Mouse (Mus musculus) midbrain, embryonic 13.5 days (tissue): ENCODE results near the gene Il17f. TPM values are rescaled to one million over a fixed set of nuclear protein-coding genes. Genes with fewer than 3 reads are reported as not detected.

Source experiments
- ATAC-seq: fragments of 200-750 bp; cut with Nextera tagmentation; 2 replicates; pipeline ENCODE4 v1.8.0; 2017; ENCODE audit warnings: mild to moderate bottlenecking, moderate TSS enrichment, moderate library complexity
- H3K27ac ChIP-seq: fragments of 300-500 bp; sonication (generic); 2 replicates; pipeline ENCODE4 v1.5.1; 2015; ENCODE audit warnings: inconsistent platforms, mild to moderate bottlenecking, moderate library complexity
- H3K27me3 ChIP-seq: fragments of 300-500 bp; sonication (generic); 2 replicates; pipeline ENCODE4 v1.6.1; 2015; ENCODE audit warnings: mild to moderate bottlenecking, inconsistent platforms
- H3K36me3 ChIP-seq: fragments of 300-500 bp; sonication (generic); 2 replicates; pipeline ENCODE4 v1.6.1; 2015; ENCODE audit warnings: mild to moderate bottlenecking, inconsistent platforms
- H3K4me1 ChIP-seq: fragments of 300-500 bp; sonication (generic); replicated peaks from 2 replicates; pipeline ENCODE4 v1.6.1; 2015; ENCODE audit warnings: inconsistent platforms
- H3K4me2 ChIP-seq: fragments of 300-500 bp; sonication (generic); replicated peaks from 2 replicates; pipeline ENCODE4 v1.6.1; 2015; ENCODE audit warnings: moderate library complexity, mild to moderate bottlenecking, inconsistent platforms
- H3K4me3 ChIP-seq: fragments of 300-500 bp; sonication (generic); replicated peaks from 2 replicates; pipeline ENCODE4 v1.5.1; 2015; ENCODE audit warnings: mild to moderate bottlenecking, inconsistent platforms
- H3K9ac ChIP-seq: fragments of 300-500 bp; sonication (generic); replicated peaks from 2 replicates; pipeline ENCODE4 v1.6.1; 2015; ENCODE audit warnings: mild to moderate bottlenecking, inconsistent platforms
- H3K9me3 ChIP-seq: fragments of 300-500 bp; sonication (generic); 2 replicates; pipeline ENCODE4 v1.6.1; 2016; ENCODE audit warnings: mild to moderate bottlenecking, inconsistent platforms
- WGBS: fragments of 180-500 bp; shearing (Covaris S2); methylation state at CpG from one replicate; pipeline ENCODE4 v1.1.7; 2015; 5-methylcytosine and 5-hydroxymethylcytosine counted together
- polyA plus RNA-seq: library from polyadenylated mRNA; unstranded; fragments of >200 nt; fragmentation: Nextera tagmentation; extraction: Ambion mirVana; gene quantifications from 2 replicates; pipeline ENCODE4 v1.2.1, GENCODE M21; 2015

Il17f gene
- polyA plus RNA-seq, 1 experiment from 2014 or later: 0.30 TPM

GRCm38 (mm10) chr1:20817596-20817995 lies 27.2 kb upstream of the Il17f start:
- ATAC-seq: no peak
- Histone ChIP-seq H3K4me3 (no peak overlapping the region), H3K4me2 (no peak overlapping the region), H3K27me3 (no peaks in the 10 kb centered on the region), H3K9ac (no peak overlapping the region), H3K4me1 (peaks cover 17% of the 10 kb centered on the region), H3K9me3 (no peaks in the 10 kb centered on the region), H3K27ac (no peak overlapping the region), H3K36me3 (peaks cover 32% of the 10 kb centered on the region)
- WGBS: 47% methylated on average over 12 of the region's 12 CpGs

- Histone ChIP-seq H3K4me1 (peaks cover 17% of the 10 kb centered on the region), H3K36me3 (peaks cover 36% of the 10 kb centered on the region), H3K9ac (no peak overlapping the region), H3K4me3 (no peak overlapping the region), H3K4me2 (no peak overlapping the region), H3K27me3 (no peaks in the 10 kb centered on the region), H3K27ac (no peak overlapping the region), H3K9me3 (no peaks in the 10 kb centered on the region)
- WGBS: 86% methylated on average over 9 of the region's 9 CpGs
- ATAC-seq: no peak
These were observed 26.8 kb upstream of the Il17f start for GRCm38 (mm10) chr1:20817172-20817571.

- Histone ChIP-seq H3K36me3 (peaks cover 58% of the 10 kb centered on the region), H3K27ac (no peak overlapping the region), H3K4me1 (peaks cover 12% of the 10 kb centered on the region), H3K4me3 (no peak overlapping the region), H3K9ac (no peak overlapping the region), H3K4me2 (no peak overlapping the region), H3K27me3 (no peaks in the 10 kb centered on the region), H3K9me3 (no peaks in the 10 kb centered on the region)
- no peak for ATAC-seq
- 93% methylated on average over 8 of the region's 8 CpGs for whole genome bisulfite sequencing
These were observed 24.1 kb upstream of the Il17f start for GRCm38 (mm10) chr1:20814521-20814920.

- 93% methylated on average over 10 of the region's 10 CpGs for WGBS
- no peak for ATAC-seq
- Histone ChIP-seq H3K27ac (no peak overlapping the region), H3K4me3 (no peak overlapping the region), H3K36me3 (peaks cover 52% of the 10 kb centered on the region), H3K9me3 (no peaks in the 10 kb centered on the region), H3K4me1 (no peaks in the 10 kb centered on the region), H3K27me3 (no peaks in the 10 kb centered on the region), H3K9ac (no peak overlapping the region), H3K4me2 (no peak overlapping the region)
These were observed 14.1 kb upstream of the Il17f start for GRCm38 (mm10) chr1:20804526-20804925.

GRCm38 (mm10) chr1:20801682-20802390 lies 11.4 kb upstream of the Il17f start:
- Histone ChIP-seq H3K9me3 (no peaks in the 10 kb centered on the region), H3K4me2 (no peak overlapping the region), H3K4me1 (no peaks in the 10 kb centered on the region), H3K4me3 (no peak overlapping the region), H3K27ac (peak overlapping the region; percentile 52; the same call in 1 of the 2 replicates), H3K36me3 (peaks cover 26% of the 10 kb centered on the region), H3K27me3 (no peaks in the 10 kb centered on the region), H3K9ac (0 out of 2 replicates have a peak overlapping the region, but pooled peaks have one; percentile 8)
- ATAC-seq: peak; percentile 65
- WGBS: 72% methylated on average over 8 of the region's 8 CpGs

- Histone ChIP-seq H3K36me3 (peaks cover 21% of the 10 kb centered on the region), H3K4me1 (no peaks in the 10 kb centered on the region), H3K4me2 (no peak overlapping the region), H3K27me3 (no peaks in the 10 kb centered on the region), H3K4me3 (no peak overlapping the region), H3K9me3 (no peaks in the 10 kb centered on the region), H3K9ac (0 out of 2 replicates have a peak overlapping the region, but pooled peaks have one; percentile 8), H3K27ac (peak overlapping the region; percentile 52; the same call in 1 of the 2 replicates)
- WGBS: 98% methylated on average over 2 of the region's 2 CpGs
- ATAC-seq: peak; percentile 57
These were observed 10.9 kb upstream of the Il17f start for GRCm38 (mm10) chr1:20801275-20801674.

GRCm38 (mm10) chr1:20795178-20795577 lies 4.8 kb upstream of the Il17f start:
- no peaks in the 10 kb centered on the region for H3K4me1 ChIP-seq
- no peaks in the 10 kb centered on the region; the same call in 1 of the 2 replicates for H3K36me3 ChIP-seq
- H3K27ac ChIP-seq: no peak overlapping the region
- H3K4me3 ChIP-seq: no peak overlapping the region
- H3K9me3 ChIP-seq: no peaks in the 10 kb centered on the region
- no peak overlapping the region for H3K4me2 ChIP-seq
- no peaks in the 10 kb centered on the region for H3K27me3 ChIP-seq
- no peak for ATAC-seq
- no peak overlapping the region for H3K9ac ChIP-seq
- WGBS: 96% methylated on average over 5 of the region's 5 CpGs

- no peak for ATAC-seq
- no peaks in the 10 kb centered on the region for H3K4me1 ChIP-seq
- no peak overlapping the region for H3K4me2 ChIP-seq
- H3K36me3 ChIP-seq: no peaks in the 10 kb centered on the region; the same call in 1 of the 2 replicates
- H3K4me3 ChIP-seq: no peak overlapping the region
- H3K27me3 ChIP-seq: no peaks in the 10 kb centered on the region
- whole genome bisulfite sequencing: 96% methylated on average over 4 of the region's 4 CpGs
- no peak overlapping the region for H3K9ac ChIP-seq
- H3K9me3 ChIP-seq: no peaks in the 10 kb centered on the region
- H3K27ac ChIP-seq: no peak overlapping the region
These were observed 4.3 kb upstream of the Il17f start for GRCm38 (mm10) chr1:20794760-20795159.

- Histone ChIP-seq H3K4me2 (no peak overlapping the region), H3K27ac (no peak overlapping the region), H3K27me3 (no peaks in the 10 kb centered on the region), H3K4me3 (no peak overlapping the region), H3K4me1 (no peaks in the 10 kb centered on the region), H3K36me3 (no peaks in the 10 kb centered on the region), H3K9ac (no peak overlapping the region), H3K9me3 (no peaks in the 10 kb centered on the region)
- 79% methylated on average over 7 of the region's 7 CpGs for WGBS
- no peak for ATAC-seq
These were observed 997 bp upstream of the Il17f start for GRCm38 (mm10) chr1:20791414-20791813.

GRCm38 (mm10) chr1:20788419-20788818 lies 2.0 kb downstream of the Il17f start:
- ATAC-seq: no peak
- Histone ChIP-seq H3K27me3 (no peaks in the 10 kb centered on the region), H3K4me2 (no peak overlapping the region), H3K27ac (no peak overlapping the region), H3K4me1 (no peaks in the 10 kb centered on the region), H3K4me3 (no peak overlapping the region), H3K9ac (no peak overlapping the region), H3K9me3 (no peaks in the 10 kb centered on the region), H3K36me3 (no peaks in the 10 kb centered on the region)
- WGBS: 42% methylated on average over 10 of the region's 10 CpGs

- WGBS: 53% methylated on average over 8 of the region's 8 CpGs
- Histone ChIP-seq H3K4me2 (no peak overlapping the region), H3K9me3 (no peaks in the 10 kb centered on the region), H3K4me3 (no peak overlapping the region), H3K36me3 (no peaks in the 10 kb centered on the region), H3K4me1 (no peaks in the 10 kb centered on the region), H3K9ac (no peak overlapping the region), H3K27me3 (no peaks in the 10 kb centered on the region), H3K27ac (no peak overlapping the region)
- ATAC-seq: no peak
These were observed 3.4 kb downstream of the Il17f start for GRCm38 (mm10) chr1:20787046-20787445.

- WGBS: 74% methylated on average over 2 of the region's 2 CpGs
- no peak overlapping the region for H3K9ac ChIP-seq
- ATAC-seq: no peak
These were observed 12.1 kb downstream of the Il17f start for GRCm38 (mm10) chr1:20778366-20778765.

More at GRCm38 (mm10) chr1:20778366-20778765, 12.1 kb downstream of the Il17f start:
- no peak overlapping the region for H3K4me2 ChIP-seq
- no peaks in the 10 kb centered on the region for H3K36me3 ChIP-seq
- no peaks in the 10 kb centered on the region for H3K27me3 ChIP-seq
- no peaks in the 10 kb centered on the region for H3K4me1 ChIP-seq
- no peak overlapping the region for H3K4me3 ChIP-seq
- H3K27ac ChIP-seq: no peak overlapping the region
- no peaks in the 10 kb centered on the region for H3K9me3 ChIP-seq
